Mouse (Mus musculus) B cell, adult 67 days (primary cell): ENCODE measurements around the gene Nlrp4e. TPM values are rescaled to one million over a fixed set of nuclear protein-coding genes. Genes with fewer than 3 reads are reported as not detected.

Source experiments
- total RNA-seq, 2 experiments: library from RNA; stranded (reverse); gene quantifications; 4 replicates each; pipeline ENCODE4 v1.2.4; 2023

The Nlrp4e gene
- total RNA-seq: not detected

DNA sequence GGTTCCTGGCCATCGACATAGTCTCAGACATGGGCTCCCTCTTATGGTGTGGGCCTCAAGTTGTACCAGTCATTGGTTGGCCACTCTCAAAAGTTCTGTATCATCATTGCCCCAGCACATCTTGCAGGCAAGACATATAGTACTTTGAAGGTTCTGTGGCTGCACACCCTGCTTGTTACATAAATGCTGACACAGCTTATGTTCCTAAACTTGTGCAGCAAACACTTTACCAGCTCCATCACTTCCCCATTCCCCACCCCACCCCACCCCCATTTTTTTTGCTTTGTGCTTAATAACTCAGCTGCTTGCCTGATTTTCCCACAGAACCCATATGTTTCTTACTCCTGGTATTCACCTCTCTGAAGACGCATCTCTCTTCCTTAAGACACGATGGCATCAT lies at the start of gene Nlrp4e:
Gene Nlrp4e (plus strand): TSS at position 301 of the 400 bp plus-strand sequence.

DNA sequence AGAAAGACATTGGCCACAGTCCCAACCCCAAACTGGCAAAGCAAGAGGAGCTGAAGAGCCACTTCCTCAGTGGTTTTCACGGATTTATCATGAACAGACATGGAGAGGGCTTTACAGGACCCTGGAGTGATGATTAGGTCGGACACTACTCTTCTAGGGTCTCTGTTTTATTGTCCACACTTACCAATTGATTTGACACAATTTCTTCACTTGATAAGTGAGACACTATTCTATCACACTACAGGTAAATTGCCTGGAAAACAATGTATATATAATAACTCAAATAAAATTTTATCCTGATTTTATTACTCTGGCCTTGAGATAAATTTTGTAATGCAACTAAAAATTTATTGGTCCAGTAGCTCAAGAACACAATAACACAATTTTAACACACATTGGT lies 49.4 kb upstream of the Nlrp4e start, which contains the start of gene Vmn1r166:
Gene Vmn1r166 (minus strand): TSS at position 101 of the 400 bp plus-strand sequence.

DNA sequence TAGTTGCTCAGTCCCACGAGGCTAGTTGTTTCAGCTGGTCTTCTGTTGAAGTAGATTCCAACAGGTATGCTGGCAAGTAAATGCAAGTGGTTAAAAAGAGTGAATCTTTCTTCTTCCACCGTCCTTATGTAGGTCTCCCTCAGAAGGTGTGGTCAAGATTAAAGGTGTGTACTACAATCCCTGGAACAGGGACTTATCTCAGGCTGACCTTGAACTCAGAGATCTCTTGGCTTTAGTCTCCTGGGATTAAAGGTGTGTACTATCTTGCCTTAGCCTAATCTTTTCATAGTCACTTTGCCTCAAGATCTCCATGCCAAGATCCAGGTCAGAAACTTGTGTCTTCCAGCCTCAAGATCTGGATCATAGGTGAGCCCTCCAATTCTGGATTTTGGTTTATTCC lies 22.2 kb upstream of the Nlrp4e start, which contains the start of gene Gm6902:
Gene Gm6902 (minus strand): TSS at position 101 of the 400 bp plus-strand sequence.

DNA sequence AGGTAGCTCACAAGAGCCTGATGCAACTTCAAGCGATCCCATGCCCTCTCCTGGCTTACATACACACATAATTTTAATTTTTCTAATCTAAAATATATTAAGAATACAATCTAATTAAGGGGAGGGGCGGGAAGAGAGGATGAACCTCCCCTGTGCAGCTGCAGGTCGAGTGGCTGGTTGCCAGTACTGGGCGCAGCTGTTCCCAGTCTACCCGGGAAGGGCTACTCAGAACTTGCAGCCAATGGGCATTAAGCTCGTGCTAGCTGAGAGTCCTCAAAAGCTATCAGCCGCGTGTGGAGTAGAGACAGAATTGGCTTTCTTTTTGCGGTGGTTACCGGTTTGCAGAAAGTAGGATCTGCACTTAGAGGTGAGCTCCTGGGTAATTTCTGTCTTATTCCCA lies 84.6 kb downstream of the Nlrp4e start, which contains the start of gene Nlrp5:
Gene Nlrp5 (plus strand): TSS at position 301 of the 400 bp plus-strand sequence.

Other genes starting within 250 kb of the Nlrp4e start
- not detected for gene Vmn1r163, start 245.7 kb upstream of the Nlrp4e start, total RNA-seq
- gene Gm8720, start 233.7 kb upstream of the Nlrp4e start, total RNA-seq: not detected
- gene Gm10662, start 156.7 kb upstream of the Nlrp4e start, total RNA-seq: not detected
- gene Vmn1r165, start 83.9 kb upstream of the Nlrp4e start, total RNA-seq: not detected
- gene Vmn1r166, start 49.5 kb upstream of the Nlrp4e start, total RNA-seq: not detected
- not detected for gene Gm6902, start 22.3 kb upstream of the Nlrp4e start, total RNA-seq
- gene Nlrp5, start 84.7 kb downstream of the Nlrp4e start, total RNA-seq: not detected
- not detected for gene Vmn1r167, start 206.0 kb downstream of the Nlrp4e start, total RNA-seq
- gene Vmn1r168, start 238.5 kb downstream of the Nlrp4e start, total RNA-seq: not detected